Mouse (Mus musculus) CH12.LX (cell line): ENCODE results near the gene Ccdc169. TPM values are rescaled to one million over a fixed set of nuclear protein-coding genes. Genes with fewer than 3 reads are reported as not detected.

Source experiments
- DNase-seq: peaks from one replicate; pipeline ENCODE4 v3.0.0-alpha.2; 2013; ENCODE audit errors: extremely low read depth
- H3K27ac ChIP-seq: 2 replicates; pipeline ENCODE4 v1.5.1; 2012; ENCODE audit warnings: low read depth, mild to moderate bottlenecking, control low read depth, moderate library complexity; ENCODE audit not compliant: insufficient read depth
- H3K27me3 ChIP-seq: replicated peaks from 2 replicates; pipeline ENCODE3; 2012; ENCODE audit warnings: inconsistent platforms
- H3K36me3 ChIP-seq, 2 experiments: replicated peaks in 1 of 2; 2 replicates each; pipeline versions ENCODE3 to v1.6.1; 2012; ENCODE audit warnings: inconsistent platforms in 1 of 2, low read length in 1 of 2, mild to moderate bottlenecking in 1 of 2, mixed read lengths in 1 of 2, moderate library complexity in 1 of 2; ENCODE audit not compliant: control insufficient read depth in 1 of 2, insufficient read depth in 1 of 2
- H3K4me1 ChIP-seq, 2 experiments: 2 replicates each; pipeline ENCODE4 v1.6.1; 2012; ENCODE audit warnings: inconsistent platforms in 1 of 2, moderate library complexity in 1 of 2; ENCODE audit not compliant: insufficient read depth in 2 of 2, control insufficient read depth in 1 of 2
- H3K4me2 ChIP-seq: 2 replicates; pipeline ENCODE4 v1.6.1; 2012; ENCODE audit warnings: low read depth, mild to moderate bottlenecking, control low read depth; ENCODE audit not compliant: poor library complexity, insufficient read depth, severe bottlenecking
- H3K4me3 ChIP-seq, 3 experiments: fragments of 150-350 bp in 1 of 3; sonication (generic) in 1 of 3; replicated peaks in 1 of 3; 2 replicates each; pipeline versions ENCODE3 to v1.5.1; 2011 to 2012; ENCODE audit warnings: low read depth in 2 of 3, low read length in 2 of 3, mild to moderate bottlenecking in 2 of 3, moderate library complexity in 2 of 3, control low read depth in 1 of 3, improper control_type of control experiment in 1 of 3, inconsistent platforms in 1 of 3, mixed read lengths in 1 of 3; ENCODE audit not compliant: poor library complexity in 1 of 3
- H3K79me2 ChIP-seq: replicated peaks from 2 replicates; pipeline ENCODE4 v1.6.1; 2012; ENCODE audit warnings: mild to moderate bottlenecking, moderate library complexity; ENCODE audit not compliant: control insufficient read depth, poor library complexity, insufficient read depth, severe bottlenecking; ENCODE audit errors: extremely low read depth
- H3K9ac ChIP-seq: 2 replicates; pipeline ENCODE4 v1.6.1; 2012; ENCODE audit warnings: low read depth, mild to moderate bottlenecking, control low read depth, moderate library complexity; ENCODE audit not compliant: insufficient read depth
- H3K9me3 ChIP-seq: replicated peaks from 2 replicates; pipeline ENCODE3; 2012; ENCODE audit warnings: low read length, inconsistent platforms, mixed read lengths
- BHLHE40 ChIP-seq: IDR thresholded peaks from 2 replicates; pipeline ENCODE4 v1.6.1; 2011; ENCODE audit warnings: mild to moderate bottlenecking, low read depth, low read length, improper control_type of control experiment
- CHD2 ChIP-seq: IDR thresholded peaks from 2 replicates; pipeline ENCODE4 v1.6.1; 2011; ENCODE audit warnings: low read length, improper control_type of control experiment
- E2F4 ChIP-seq: IDR thresholded peaks from 2 replicates; pipeline ENCODE4 v1.6.1; 2011; ENCODE audit warnings: low read depth, low read length, improper control_type of control experiment; ENCODE audit not compliant: insufficient replicate concordance
- EP300 ChIP-seq: IDR thresholded peaks from 2 replicates; pipeline ENCODE4 v1.6.1; 2011; ENCODE audit warnings: low read length, improper control_type of control experiment
- ETS1 ChIP-seq: conservative IDR thresholded peaks from 2 replicates; pipeline ENCODE4 v1.6.1; 2012; ENCODE audit warnings: low read depth, mild to moderate bottlenecking, inconsistent platforms, low read length, improper control_type of control experiment, moderate library complexity
- GABPA ChIP-seq: IDR thresholded peaks from 2 replicates; pipeline ENCODE4 v1.6.1; 2012; ENCODE audit warnings: low read depth, low read length, improper control_type of control experiment, inconsistent platforms; ENCODE audit not compliant: insufficient replicate concordance
- JUND ChIP-seq: conservative IDR thresholded peaks from 2 replicates; pipeline ENCODE4 v1.6.1; 2011; ENCODE audit warnings: low read depth, low read length, improper control_type of control experiment
- MEF2A ChIP-seq: IDR thresholded peaks from 2 replicates; pipeline ENCODE4 v1.6.1; 2014; ENCODE audit warnings: low read depth, mild to moderate bottlenecking, inconsistent platforms, low read length, improper control_type of control experiment, borderline replicate concordance
- PAX5 ChIP-seq: IDR thresholded peaks from 2 replicates; pipeline ENCODE4 v1.6.1; 2012; ENCODE audit warnings: low read length, inconsistent platforms, mixed read lengths
- POLR2A ChIP-seq: IDR thresholded peaks from 2 replicates; pipeline ENCODE4 v1.6.1; 2011; ENCODE audit warnings: low read depth, mild to moderate bottlenecking, improper control_type of control experiment, low read length
- RAD21 ChIP-seq: IDR thresholded peaks from 2 replicates; pipeline ENCODE4 v1.6.1; 2011; ENCODE audit warnings: low read depth, mild to moderate bottlenecking, low read length, improper control_type of control experiment, moderate library complexity
- SIN3A ChIP-seq: IDR thresholded peaks from 2 replicates; pipeline ENCODE4 v1.6.1; 2012; ENCODE audit warnings: low read length, improper control_type of control experiment, inconsistent platforms
- TCF12 ChIP-seq: IDR thresholded peaks from 2 replicates; pipeline ENCODE4 v1.6.1; 2014; ENCODE audit warnings: low read depth, mild to moderate bottlenecking, inconsistent platforms, low read length, improper control_type of control experiment
- UBTF ChIP-seq: IDR thresholded peaks from 2 replicates; pipeline ENCODE4 v1.6.1; 2012; ENCODE audit warnings: low read depth, mild to moderate bottlenecking, inconsistent platforms, low read length, improper control_type of control experiment, moderate library complexity
- USF2 ChIP-seq: conservative IDR thresholded peaks from 2 replicates; pipeline ENCODE4 v1.6.1; 2011; ENCODE audit warnings: low read depth, low read length, improper control_type of control experiment
- ZC3H11A ChIP-seq: IDR thresholded peaks from 2 replicates; pipeline ENCODE4 v1.6.1; 2012; ENCODE audit warnings: low read depth, mild to moderate bottlenecking, inconsistent platforms, low read length, improper control_type of control experiment
- ZMIZ1 ChIP-seq: IDR thresholded peaks from 2 replicates; pipeline ENCODE4 v1.6.1; 2012; ENCODE audit warnings: low read depth, mild to moderate bottlenecking, inconsistent platforms, low read length, improper control_type of control experiment
- ZNF384 ChIP-seq: IDR thresholded peaks from 2 replicates; pipeline ENCODE4 v1.6.1; 2012; ENCODE audit warnings: low read depth, low read length, improper control_type of control experiment, inconsistent platforms
- dilution Hi-C: fragments of 300-500 bp; cut with MboI; formaldehyde crosslinking; loops from 2 replicates; pipeline ENCODE4 v1.14.3; 2020; ENCODE audit warnings: low sequenced_read_pairs; ENCODE audit not compliant: extremely low pct_unique_long_range_greater_than_20kb, extremely low pct_ligation_motif_present
- in situ Hi-C: fragments of 300-500 bp; cut with MboI; formaldehyde crosslinking; loops from 3 replicates; pipeline ENCODE4 v1.14.3; 2019; ENCODE audit warnings: low sequenced_read_pairs, low pct_ligation_motif_present, low pct_unique_long_range_greater_than_20kb, mixed read lengths
- polyA plus RNA-seq: library from polyadenylated mRNA; unstranded; fragments of >175 nt; gene quantifications from 2 replicates; pipeline ENCODE4 v1.2.1, GENCODE M21; 2012; ENCODE audit warnings: low read depth; ENCODE audit not compliant: insufficient read length
- total RNA-seq, 2 experiments: library from RNA; depleted of rRNA; stranded (reverse); fragments of 300-350 nt in 1 of 2; fragments of >200 nt in 1 of 2; gene quantifications; 2 replicates each; pipeline ENCODE4 v1.2.3; 2012 to 2014

The Ccdc169 gene
- total and polyA plus RNA-seq, 3 experiments, result 0.08 to 0.10 TPM; not detected in 1

GRCm38 (mm10) chr3:55146441-55146840 is 9.3 kb downstream of the Ccdc169 start:
- H3K36me3 ChIP-seq, result no peaks in the 10 kb centered on the region
- H3K27me3 ChIP-seq, result no peaks in the 10 kb centered on the region
- no peaks in the 10 kb centered on the region for H3K79me2 ChIP-seq
- dilution Hi-C loops, result no loop called here
- no peak for DNase-seq
- H3K27ac ChIP-seq, result no peak overlapping the region
- no peak overlapping the region for H3K4me2 ChIP-seq
- in situ Hi-C loops, result no loop called here
- no peak overlapping the region for H3K9ac ChIP-seq
- peaks cover 0 to 2% of the 10 kb centered on the region in 2 experiments; a peak in 1 of 4 replicates for H3K4me1 ChIP-seq
- TF ChIP-seq ZMIZ1 (no peak), CHD2 (no peak), POLR2A (no peak), EP300 (no peak), ZNF384 (no peak), JUND (no peak), E2F4 (no peak)
- H3K4me3 ChIP-seq, result no peak overlapping the region
- H3K9me3 ChIP-seq, result no peaks in the 10 kb centered on the region

- TF ChIP-seq ZNF384 (no peak), MEF2A (no peak), UBTF (no peak), BHLHE40 (no peak), USF2 (no peak), PAX5 (no peak), CHD2 (no peak), SIN3A (no peak), TCF12 (no peak), ZC3H11A (no peak), ETS1 (no peak), GABPA (no peak), RAD21 (no peak)
- TF ChIP-seq, all 38 proteins: peak for 0
- in situ Hi-C loops (no loop called here), dilution Hi-C loops (no loop called here)
- Histone ChIP-seq H3K79me2 (no peaks in the 10 kb centered on the region), H3K9ac (no peak overlapping the region), H3K36me3 (no peaks in the 10 kb centered on the region), H3K27me3 (no peaks in the 10 kb centered on the region), H3K27ac (no peak overlapping the region), H3K4me3 (no peak overlapping the region), H3K4me2 (no peak overlapping the region), H3K9me3 (no peaks in the 10 kb centered on the region), H3K4me1 (peaks cover 2 to 3% of the 10 kb centered on the region in 2 experiments; a peak in 2 of 4 replicates)
- no peak for DNase-seq
Observed at GRCm38 (mm10) chr3:55147156-55147555, 10.0 kb downstream of the Ccdc169 start.
